Mouse (Mus musculus) MEL-GATA-1-ER (cell line): Measurements from ENCODE around the gene Aff4.
A peak's percentile ranks its signal among the peaks of the same experiment; 100 is the strongest.

Source experiments
- DNase-seq: peaks from one replicate; pipeline ENCODE4 v3.0.0-alpha.2; 2012; ENCODE audit warnings: low read depth; ENCODE audit errors: extremely low read depth

Aff4 gene

DNA sequence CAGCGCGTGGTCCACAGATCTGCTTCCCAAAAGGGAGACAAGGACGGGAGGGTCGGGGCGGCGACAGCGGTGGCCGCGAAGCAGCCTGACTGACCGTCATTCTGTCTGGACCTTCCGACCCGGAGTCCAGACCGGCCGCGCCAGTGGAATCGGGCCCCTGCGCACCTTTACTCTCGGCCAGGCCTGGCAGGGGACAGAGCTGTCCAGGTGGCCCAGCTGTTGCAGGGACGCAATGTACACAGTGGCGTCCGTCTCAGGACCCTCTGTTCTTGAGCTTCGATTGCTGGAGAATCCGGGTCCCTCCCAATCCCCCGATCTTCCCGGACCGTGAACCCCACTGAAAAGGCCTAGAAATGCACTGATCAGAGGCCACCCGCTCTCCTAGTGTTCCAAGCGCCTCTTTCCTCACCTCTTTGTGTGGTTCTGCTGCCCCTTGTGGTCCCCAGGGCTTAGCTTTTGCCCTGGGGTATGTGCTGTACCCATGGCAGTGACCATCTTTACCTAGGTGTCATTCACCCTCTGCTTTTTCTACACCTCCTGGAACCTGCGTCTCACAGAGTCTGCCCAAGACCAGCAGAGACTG, 106.8 kb downstream of the Aff4 start:
- DNase-seq: no peak

DNA sequence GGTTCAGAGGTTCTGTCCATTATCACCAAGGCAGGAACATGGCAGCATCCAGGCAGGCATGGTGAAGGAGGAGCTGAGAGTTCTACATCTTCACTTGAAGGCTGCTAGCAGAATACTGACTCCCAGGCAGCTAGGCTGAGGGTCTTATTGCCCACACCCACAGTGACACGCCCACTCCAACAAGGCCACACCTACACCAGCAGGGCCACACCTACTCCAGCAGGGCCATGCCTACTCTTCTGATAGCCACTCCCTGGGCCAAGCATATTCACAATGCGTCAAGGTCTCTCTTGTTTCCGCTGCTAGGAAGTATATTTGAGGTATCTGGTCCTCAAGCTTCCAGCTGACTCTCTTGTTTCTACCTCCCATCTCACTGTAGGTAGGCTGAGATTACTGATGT, 108.4 kb downstream of the Aff4 start:
- no peak for DNase-seq

DNA sequence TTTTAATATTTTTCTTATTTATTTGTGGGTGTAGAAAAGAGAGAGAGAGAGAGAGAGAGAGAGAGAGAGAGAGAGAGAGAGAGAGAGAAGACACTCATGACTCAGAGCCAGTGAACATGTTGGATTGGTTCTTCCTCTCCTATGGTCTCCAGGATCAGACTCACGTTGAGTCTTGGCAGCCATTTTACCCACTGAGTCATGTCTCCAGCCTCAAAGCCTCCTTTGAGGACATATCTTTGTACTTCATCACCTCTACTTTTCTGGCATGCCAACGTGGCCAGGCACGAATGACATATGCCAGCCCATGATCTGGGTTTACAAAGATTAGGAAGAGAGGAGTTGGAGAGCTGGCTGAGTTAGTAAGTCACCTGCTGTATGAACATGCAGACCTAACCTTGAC, 109.6 kb downstream of the Aff4 start:
- DNase-seq: no peak

DNA sequence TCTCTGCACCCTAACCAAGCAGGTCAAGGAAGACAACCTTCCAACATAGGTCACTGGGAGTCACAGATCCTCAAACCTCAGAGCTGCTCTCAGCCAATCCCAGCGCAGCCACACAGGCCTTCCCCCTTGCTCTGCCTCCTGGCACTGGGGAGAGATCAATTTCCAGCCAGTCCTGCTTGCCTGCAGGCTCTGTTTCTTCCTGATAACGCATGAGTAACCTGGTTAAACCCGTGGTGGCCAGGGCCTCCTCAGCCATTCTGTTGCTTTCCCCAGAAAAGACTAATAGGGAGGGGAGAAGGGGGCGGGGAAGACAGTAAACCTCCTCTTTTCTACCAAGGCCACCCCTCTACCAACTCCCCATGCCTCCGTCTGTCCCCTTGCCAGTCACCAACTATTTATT, 111.1 kb downstream of the Aff4 start:
- DNase-seq: peak; percentile 58

DNA sequence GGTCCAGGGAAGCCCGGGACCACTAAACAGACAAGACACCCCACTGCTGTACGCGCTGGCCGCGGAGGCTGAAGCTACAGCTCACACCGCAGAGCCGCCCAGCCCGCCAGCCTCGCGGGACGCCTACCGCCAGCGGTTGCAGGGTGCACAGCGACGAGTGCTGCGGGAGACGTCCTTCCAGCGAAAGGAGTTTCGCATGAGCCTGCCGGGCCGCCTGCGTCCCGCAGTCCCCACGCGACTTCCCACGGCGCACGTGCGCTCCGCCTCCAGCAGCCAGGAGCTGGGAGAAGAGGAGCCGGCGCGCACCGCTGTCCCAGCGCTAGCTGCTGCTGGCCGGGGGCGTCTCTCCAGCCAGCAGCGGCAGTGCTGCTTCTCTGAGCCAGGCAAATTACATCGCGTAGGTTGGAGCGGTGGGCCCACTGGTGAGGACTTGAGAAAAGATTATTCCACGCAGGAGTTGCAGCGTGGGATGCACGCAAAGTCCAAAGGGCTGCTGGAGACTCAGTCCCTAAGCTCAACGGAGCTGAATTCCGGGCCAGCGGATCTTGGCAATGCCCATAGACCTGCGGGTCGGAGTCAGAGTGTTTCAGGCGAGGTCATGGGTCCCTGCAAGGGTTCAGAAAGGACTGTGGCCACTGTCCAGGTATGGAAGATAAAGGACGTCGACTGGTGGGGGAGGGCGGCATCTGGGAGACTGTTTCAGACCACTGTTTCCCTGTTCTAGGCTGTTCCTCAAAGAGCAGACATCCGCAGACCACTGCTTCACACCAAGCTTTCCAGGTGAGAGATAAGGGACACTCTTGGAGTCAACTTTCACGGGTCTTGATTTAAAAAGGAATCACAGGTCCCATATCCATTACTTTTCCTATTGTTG, 113.2 kb downstream of the Aff4 start:
- DNase-seq: no peak

DNA sequence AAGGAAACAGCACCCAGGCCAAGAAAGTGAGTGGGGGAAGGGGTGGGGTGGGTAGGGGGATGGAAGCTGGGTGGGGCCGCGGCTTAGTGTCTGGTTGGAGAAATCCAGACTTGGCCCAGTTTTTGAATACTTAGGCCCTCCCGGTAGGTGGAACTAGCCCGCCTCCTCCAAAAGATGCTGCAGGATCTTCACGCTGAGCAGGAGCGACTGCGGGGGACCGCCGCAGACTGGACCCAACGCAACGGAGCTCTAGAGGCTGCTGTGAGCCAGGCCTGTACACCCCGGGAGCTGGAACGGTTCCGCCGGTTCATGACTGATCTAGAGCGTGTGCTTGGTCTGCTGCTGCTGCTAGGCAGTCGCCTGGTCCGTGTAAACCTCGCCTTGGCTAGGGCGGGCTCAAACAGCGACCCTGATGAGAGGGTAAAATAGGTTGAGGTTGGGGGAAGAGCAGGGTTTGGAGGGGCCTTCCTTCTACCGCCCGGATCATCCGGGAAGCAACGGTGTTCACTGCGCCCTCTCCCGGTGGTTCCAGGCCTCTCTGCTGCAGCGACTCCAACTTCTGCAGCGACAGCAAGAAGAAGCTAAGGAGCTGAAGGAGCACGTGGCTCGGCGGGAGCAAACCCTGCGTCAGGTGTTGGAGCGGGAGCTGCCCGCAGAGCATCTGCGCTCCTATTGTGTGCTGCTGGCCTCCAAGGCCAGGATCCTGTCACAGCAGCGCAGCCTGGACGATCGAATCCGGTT, 115.8 kb downstream of the Aff4 start:
- DNase-seq: no peak

DNA sequence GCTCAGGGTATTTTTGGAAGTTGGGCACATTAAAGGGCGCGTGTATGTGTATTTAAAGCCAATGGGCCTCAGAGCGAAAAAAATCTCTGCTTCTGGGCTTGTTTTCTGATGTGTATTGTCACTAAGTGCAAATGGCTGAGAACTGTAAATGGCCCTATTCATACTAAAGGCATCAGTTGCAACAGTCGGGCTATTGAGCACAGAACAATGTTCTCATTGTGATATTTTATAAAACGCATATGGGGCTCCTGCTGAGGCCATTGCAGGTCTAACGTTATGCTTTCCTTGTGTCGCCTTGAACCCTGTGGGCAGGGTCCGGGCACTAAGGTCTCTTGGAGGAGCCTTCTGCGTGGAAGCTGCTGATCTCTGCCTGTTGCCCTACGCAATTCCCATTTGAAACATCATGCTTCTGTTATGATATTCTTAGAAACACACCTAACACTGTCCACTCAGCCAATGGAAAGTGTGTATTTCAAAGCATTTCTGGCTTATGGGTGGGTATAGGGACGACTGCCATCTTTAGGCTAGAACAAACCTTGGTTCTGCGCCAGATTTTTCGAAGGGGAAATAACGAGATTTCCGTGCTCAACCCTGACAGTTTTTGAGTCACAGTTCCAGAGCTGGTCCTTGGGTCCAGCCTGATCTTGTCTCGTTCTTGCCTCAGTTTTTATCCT, 118.8 kb downstream of the Aff4 start:
- DNase-seq: no peak

DNA sequence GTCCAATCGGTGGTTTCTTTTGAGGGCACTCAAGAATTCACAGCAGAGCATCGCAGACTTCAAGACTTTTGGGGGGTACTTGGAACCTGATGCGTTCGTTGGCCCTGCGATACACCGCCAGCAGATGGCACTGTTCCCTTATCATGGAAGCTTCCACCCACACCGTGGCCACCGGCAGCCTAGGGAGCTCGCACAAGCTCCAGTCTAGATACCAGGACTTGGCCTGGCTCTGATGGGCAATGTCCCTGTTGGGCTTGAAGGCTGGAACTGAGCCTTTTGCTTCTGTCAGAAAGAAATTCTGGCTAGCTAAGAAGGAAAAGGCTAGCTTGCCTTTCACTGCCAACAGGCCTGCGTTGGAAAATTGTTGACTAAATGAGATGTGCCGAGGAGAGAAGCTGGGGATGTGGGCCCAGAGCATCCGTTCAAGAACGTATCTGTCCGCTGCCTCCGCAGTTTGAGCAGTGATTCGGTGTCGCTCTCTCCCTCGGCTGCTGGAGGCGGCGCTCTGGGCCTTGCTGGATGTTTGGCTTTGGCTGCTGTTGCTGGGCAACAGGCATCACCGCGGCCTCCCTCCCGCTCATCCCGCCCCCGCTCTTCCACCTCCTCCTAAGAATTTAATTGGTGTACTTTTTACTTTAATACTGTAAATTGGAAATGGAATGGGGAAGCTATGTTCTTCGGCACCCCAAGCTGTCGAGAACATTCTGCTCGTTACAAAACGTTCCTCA, 119.5 kb downstream of the Aff4 start, which contains the start of gene Gm9837:
Gene Gm9837, minus strand, starts transcription at position 512 of the 728 bp plus-strand sequence.
- DNase-seq: peak; percentile 58
